Mouse (Mus musculus): ENCODE measurements around the gene Esp8. TPM values are rescaled to one million over a fixed set of nuclear protein-coding genes. Genes with fewer than 3 reads are reported as not detected.
"Not testable (repeated sequence)": the region's sequence is repeated elsewhere in the genome, so short reads cannot be mapped to it uniquely, and the experiment has no call there.

Gene Esp8
- polyA plus RNA-seq (2015; fragmentation: Nextera tagmentation; extraction: Ambion mirVana): not detected in 2 replicates

- no peak within 1 kb of the TSS for H3K4me2 ChIP-seq (ENCODE audit: low read depth, low read length)
- H3K27me3 ChIP-seq (ENCODE audit: control insufficient read depth, insufficient read depth, low read length): no peaks in the 10 kb centered on the region
- H3K36me3 ChIP-seq (ENCODE audit: control insufficient read depth, insufficient read depth): no peaks in the 10 kb centered on the region
- 63% methylated on average over 3 of the region's 3 CpGs for WGBS
- H3K4me1 ChIP-seq (ENCODE audit: control insufficient read depth, insufficient read depth, low read length): no peaks in the 10 kb centered on the region
- H3K27ac ChIP-seq (ENCODE audit: low read length): no peak within 1 kb of the TSS
- H3K9me3 ChIP-seq (replicated peaks; ENCODE audit: control insufficient read depth, low read length): no peaks in the 10 kb centered on the region; the same call in 1 of the 2 replicates
- no peak within 1 kb of the TSS for H3K4me3 ChIP-seq (ENCODE audit: low read length)
- no peak within 1 kb of the TSS for H3K9ac ChIP-seq (ENCODE audit: low read length)
- no peak for ATAC-seq (replicated peaks; ENCODE audit: extremely low read depth, insufficient read depth, low FRiP score)
Measured at GRCm38 (mm10) chr17:40519818-40520217, at the start of gene Esp8. TSS of gene Esp8 (plus strand) at chr17:40520022.

- WGBS: 73% methylated on average over 10 of the region's 10 CpGs
- not testable (repeated sequence) for H3K4me1 ChIP-seq (ENCODE audit: control insufficient read depth, insufficient read depth, low read length); ATAC-seq (replicated peaks; ENCODE audit: extremely low read depth, insufficient read depth, low FRiP score); H3K36me3 ChIP-seq (ENCODE audit: control insufficient read depth, insufficient read depth); H3K9me3 ChIP-seq (replicated peaks; ENCODE audit: control insufficient read depth, low read length); H3K27me3 ChIP-seq (ENCODE audit: control insufficient read depth, insufficient read depth, low read length); H3K27ac ChIP-seq (ENCODE audit: low read length); H3K4me3 ChIP-seq (ENCODE audit: low read length); H3K4me2 ChIP-seq (ENCODE audit: low read depth, low read length); H3K9ac ChIP-seq (ENCODE audit: low read length)
Measured at GRCm38 (mm10) chr17:40483566-40483965, 36.3 kb upstream of the Esp8 start.

- not testable (repeated sequence) for H3K4me3 ChIP-seq (ENCODE audit: low read length); H3K4me2 ChIP-seq (ENCODE audit: low read depth, low read length); H3K9me3 ChIP-seq (replicated peaks; ENCODE audit: control insufficient read depth, low read length); H3K4me1 ChIP-seq (ENCODE audit: control insufficient read depth, insufficient read depth, low read length); H3K9ac ChIP-seq (ENCODE audit: low read length); H3K36me3 ChIP-seq (ENCODE audit: control insufficient read depth, insufficient read depth); ATAC-seq (replicated peaks; ENCODE audit: extremely low read depth, insufficient read depth, low FRiP score); H3K27me3 ChIP-seq (ENCODE audit: control insufficient read depth, insufficient read depth, low read length); H3K27ac ChIP-seq (ENCODE audit: low read length)
- 72% methylated on average over 4 of the region's 4 CpGs for WGBS
Measured at GRCm38 (mm10) chr17:40495468-40496185, 24.2 kb upstream of the Esp8 start.

- ATAC-seq (replicated peaks; ENCODE audit: extremely low read depth, insufficient read depth, low FRiP score): no peak
- Histone ChIP-seq H3K27me3 (ENCODE audit: control insufficient read depth, insufficient read depth, low read length) (no peaks in the 10 kb centered on the region), H3K36me3 (ENCODE audit: control insufficient read depth, insufficient read depth) (no peaks in the 10 kb centered on the region), H3K4me2 (ENCODE audit: low read depth, low read length) (no peak overlapping the region), H3K4me3 (ENCODE audit: low read length) (no peak overlapping the region), H3K27ac (ENCODE audit: low read length) (no peak overlapping the region), H3K9me3 (replicated peaks; ENCODE audit: control insufficient read depth, low read length) (no peaks in the 10 kb centered on the region), H3K4me1 (ENCODE audit: control insufficient read depth, insufficient read depth, low read length) (no peaks in the 10 kb centered on the region), H3K9ac (ENCODE audit: low read length) (no peak overlapping the region)
- 55% methylated on average over 3 of the region's 3 CpGs for WGBS
Measured at GRCm38 (mm10) chr17:40529813-40530212, 10.0 kb downstream of the Esp8 start.

- Histone ChIP-seq H3K27me3 (ENCODE audit: control insufficient read depth, insufficient read depth, low read length) (no peaks in the 10 kb centered on the region), H3K4me1 (ENCODE audit: control insufficient read depth, insufficient read depth, low read length) (no peaks in the 10 kb centered on the region), H3K36me3 (ENCODE audit: control insufficient read depth, insufficient read depth) (no peaks in the 10 kb centered on the region), H3K4me3 (ENCODE audit: low read length) (no peak overlapping the region), H3K27ac (ENCODE audit: low read length) (no peak overlapping the region), H3K9me3 (replicated peaks; ENCODE audit: control insufficient read depth, low read length) (no peaks in the 10 kb centered on the region), H3K9ac (ENCODE audit: low read length) (no peak overlapping the region), H3K4me2 (ENCODE audit: low read depth, low read length) (no peak overlapping the region)
- 65% methylated on average over 1 of the region's 1 CpGs for WGBS
- ATAC-seq (replicated peaks; ENCODE audit: extremely low read depth, insufficient read depth, low FRiP score): no peak
Measured at GRCm38 (mm10) chr17:40531147-40531546, 11.3 kb downstream of the Esp8 start.

- not testable (repeated sequence) for H3K4me1 ChIP-seq (ENCODE audit: control insufficient read depth, insufficient read depth, low read length); H3K9ac ChIP-seq (ENCODE audit: low read length); ATAC-seq (replicated peaks; ENCODE audit: extremely low read depth, insufficient read depth, low FRiP score); H3K36me3 ChIP-seq (ENCODE audit: control insufficient read depth, insufficient read depth); H3K27me3 ChIP-seq (ENCODE audit: control insufficient read depth, insufficient read depth, low read length); H3K9me3 ChIP-seq (replicated peaks; ENCODE audit: control insufficient read depth, low read length); H3K27ac ChIP-seq (ENCODE audit: low read length); H3K4me2 ChIP-seq (ENCODE audit: low read depth, low read length); H3K4me3 ChIP-seq (ENCODE audit: low read length)
- 44% methylated on average over 5 of the region's 5 CpGs for WGBS
Measured at GRCm38 (mm10) chr17:40547005-40547404, 27.2 kb downstream of the Esp8 start.

GRCm38 (mm10) chr17:40553470-40553869 is 33.6 kb downstream of the Esp8 start:
- no peaks in the 10 kb centered on the region for H3K4me1 ChIP-seq (ENCODE audit: control insufficient read depth, insufficient read depth, low read length)
- H3K27ac ChIP-seq (ENCODE audit: low read length): no peak overlapping the region
- 63% methylated on average over 1 of the region's 1 CpGs for WGBS
- no peaks in the 10 kb centered on the region for H3K27me3 ChIP-seq (ENCODE audit: control insufficient read depth, insufficient read depth, low read length)
- H3K4me3 ChIP-seq (ENCODE audit: low read length): no peak overlapping the region
- no peak overlapping the region for H3K9ac ChIP-seq (ENCODE audit: low read length)
- no peaks in the 10 kb centered on the region for H3K36me3 ChIP-seq (ENCODE audit: control insufficient read depth, insufficient read depth)
- H3K9me3 ChIP-seq (replicated peaks; ENCODE audit: control insufficient read depth, low read length): no peaks in the 10 kb centered on the region
- no peak overlapping the region for H3K4me2 ChIP-seq (ENCODE audit: low read depth, low read length)
- no peak for ATAC-seq (replicated peaks; ENCODE audit: extremely low read depth, insufficient read depth, low FRiP score)

- Histone ChIP-seq H3K4me1 (ENCODE audit: control insufficient read depth, insufficient read depth, low read length) (no peaks in the 10 kb centered on the region), H3K4me2 (ENCODE audit: low read depth, low read length) (no peak within 1 kb of the TSS), H3K9me3 (replicated peaks; ENCODE audit: control insufficient read depth, low read length) (no peaks in the 10 kb centered on the region), H3K36me3 (ENCODE audit: control insufficient read depth, insufficient read depth) (no peaks in the 10 kb centered on the region), H3K27ac (ENCODE audit: low read length) (no peak within 1 kb of the TSS), H3K4me3 (ENCODE audit: low read length) (no peak within 1 kb of the TSS), H3K27me3 (ENCODE audit: control insufficient read depth, insufficient read depth, low read length) (no peaks in the 10 kb centered on the region), H3K9ac (ENCODE audit: low read length) (no peak within 1 kb of the TSS)
- 75% methylated on average over 5 of the region's 5 CpGs for WGBS
- ATAC-seq (replicated peaks; ENCODE audit: extremely low read depth, insufficient read depth, low FRiP score): no peak
Measured at GRCm38 (mm10) chr17:40561207-40561606, 41.4 kb downstream of the Esp8 start, which contains the start of gene Esp6. TSS of gene Esp6 (plus strand) at chr17:40561507.

All from heart, embryonic 16.5 days (tissue).